Mouse (Mus musculus) spleen, embryonic (tissue): ENCODE results near the gene Xlr5a.
"Not testable (repeated sequence)": the region's sequence is repeated elsewhere in the genome, so short reads cannot be mapped to it uniquely, and the experiment has no call there.

Source experiments
- CTCF ChIA-PET: fragments of 350-600 bp; sonication (Branson Sonifier 250); formaldehyde crosslinking; loops from one replicate; lab custom pipeline; 2022; lab: Charles Lee

Gene Xlr5a

DNA sequence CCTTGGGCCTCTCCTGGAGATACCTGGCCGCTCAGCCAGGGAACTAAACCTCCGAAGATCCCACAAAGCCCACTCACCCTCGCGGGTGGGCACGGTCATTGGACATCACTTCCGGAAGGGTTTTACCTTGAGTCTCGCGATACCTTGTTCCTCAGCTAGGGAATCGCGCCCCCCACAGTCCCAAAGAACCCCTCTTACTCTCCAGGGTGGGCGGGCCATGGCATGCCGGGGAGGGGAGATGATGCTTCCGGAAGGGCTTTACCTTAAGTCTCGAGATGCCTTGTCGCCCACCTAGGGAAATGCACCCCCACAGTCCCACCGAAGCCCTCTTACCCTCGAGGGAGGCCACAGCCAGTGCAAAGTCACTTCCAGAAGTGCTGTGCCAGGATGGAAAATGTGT, at the start of gene Xlr5a, which contains the start of gene Xlr5c:
Gene Xlr5a (minus strand): TSS at position 101 of the 400 bp plus-strand sequence.
Gene Xlr5c (minus strand): TSS at position 101 of the 400 bp plus-strand sequence.
- CTCF ChIA-PET: not testable (repeated sequence)

DNA sequence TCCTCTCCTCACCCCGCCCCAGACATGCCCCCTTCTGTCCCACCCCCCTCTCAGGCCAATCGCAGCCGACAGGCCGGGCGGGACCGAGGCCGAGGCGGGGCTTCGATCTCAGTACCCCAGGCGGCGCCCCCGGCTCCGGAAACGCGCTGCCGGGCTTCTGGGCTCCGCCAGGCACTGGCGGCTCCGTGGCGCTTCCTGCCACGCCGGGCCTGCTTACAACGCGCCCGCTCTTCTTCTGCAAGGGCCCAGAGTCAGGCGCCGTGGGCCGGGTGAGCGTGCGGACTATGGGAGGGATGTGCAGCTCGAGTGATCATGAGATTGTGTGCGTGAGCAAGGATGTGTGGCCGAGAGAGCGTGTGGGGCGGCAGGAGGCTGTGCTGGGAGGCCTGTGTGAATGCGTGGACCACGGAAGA, 49.7 kb upstream of the Xlr5a start, which contains the start of gene Zfp275:
Gene Zfp275 (plus strand): TSS at position 139 of the 413 bp plus-strand sequence.
- CTCF ChIA-PET: no interaction called here

GRCm38 (mm10) chrX:73342068-73342467, 49.3 kb upstream of the Xlr5a start:
- CTCF ChIA-PET: no interaction called here

DNA sequence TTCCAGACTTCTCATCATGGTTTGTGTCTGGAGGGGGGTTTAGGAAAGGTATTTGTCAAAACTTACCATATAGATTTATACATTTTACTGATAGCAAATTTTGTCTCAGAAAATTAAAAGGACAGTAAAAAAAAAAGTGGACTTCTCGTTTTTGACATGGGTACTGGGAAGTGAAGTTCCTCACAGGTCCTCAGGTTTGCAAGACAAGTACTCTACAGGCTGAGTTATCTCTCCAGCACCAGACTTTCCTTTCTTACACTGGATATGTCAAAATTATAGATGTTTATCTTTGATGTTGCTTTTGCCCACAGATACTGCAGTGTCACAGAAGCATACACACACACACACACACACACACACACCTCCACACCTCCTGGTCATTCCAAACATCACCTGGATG, 48.7 kb upstream of the Xlr5a start:
- CTCF ChIA-PET: no interaction called here

DNA sequence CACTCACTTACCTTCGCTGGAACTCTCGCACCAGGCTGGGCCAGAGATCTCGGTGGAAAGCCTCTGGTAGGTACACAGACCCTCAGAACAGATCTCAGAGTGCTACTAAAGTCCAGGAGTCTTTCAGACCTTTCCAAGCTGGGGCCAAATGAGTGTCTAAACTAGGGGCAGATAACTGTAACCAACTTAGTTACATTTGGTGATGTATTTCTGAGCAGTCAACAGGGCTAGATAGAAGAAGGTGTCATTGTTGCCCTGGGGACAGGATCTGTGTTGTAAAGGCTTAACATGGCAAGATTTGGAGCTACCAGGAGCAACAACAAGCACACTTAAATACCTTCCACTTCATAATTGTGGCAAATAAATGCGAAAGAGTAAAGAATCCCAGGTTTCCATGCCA, 44.0 kb upstream of the Xlr5a start, which contains the start of gene Gm45015:
Gene Gm45015 (minus strand): TSS at position 101 of the 400 bp plus-strand sequence.
- CTCF ChIA-PET: no interaction called here

GRCm38 (mm10) chrX:73333548-73333947, 40.8 kb upstream of the Xlr5a start:
- CTCF ChIA-PET: no interaction called here

DNA sequence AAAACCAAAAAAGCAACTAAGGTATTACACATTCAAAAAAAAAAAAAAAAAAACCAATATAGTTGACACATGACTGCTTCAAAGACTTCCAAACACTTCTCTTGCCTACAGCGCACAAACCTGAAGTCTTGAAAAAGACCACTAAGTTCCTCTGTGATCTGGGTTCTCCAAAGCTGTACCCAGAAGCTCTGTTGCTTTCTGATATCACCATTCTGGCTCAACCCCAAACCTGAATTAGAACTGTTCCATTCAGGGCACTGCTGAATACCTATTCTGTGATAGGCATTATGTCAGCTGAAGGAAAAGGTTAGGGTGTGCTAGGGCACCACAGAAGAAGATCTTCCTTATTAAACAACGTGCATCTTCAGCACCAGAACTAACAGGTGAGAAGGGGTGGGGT, 34.4 kb upstream of the Xlr5a start:
- CTCF ChIA-PET: no interaction called here

GRCm38 (mm10) chrX:73321029-73321428, 28.3 kb upstream of the Xlr5a start:
- CTCF ChIA-PET: no interaction called here

DNA sequence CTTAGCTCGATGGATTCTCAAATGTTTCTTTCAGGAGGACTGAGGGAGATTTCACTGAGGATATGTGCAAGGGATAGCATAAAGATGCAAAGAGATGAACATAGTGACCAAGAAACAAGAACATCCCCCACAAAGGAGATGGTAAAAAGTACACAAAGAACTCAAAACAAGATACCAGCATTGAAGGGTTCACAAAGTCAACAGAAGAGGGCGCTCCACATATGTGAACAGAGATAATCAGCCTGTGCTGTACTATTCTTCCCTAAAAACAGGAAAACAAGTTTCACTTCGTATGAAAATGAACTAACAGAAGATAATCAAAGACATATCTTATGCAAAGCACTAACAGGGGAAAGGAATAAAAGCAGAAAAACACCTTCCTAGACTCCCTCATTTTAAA, 19.7 kb upstream of the Xlr5a start:
- CTCF ChIA-PET: no interaction called here

GRCm38 (mm10) chrX:73295745-73296144, 3.0 kb upstream of the Xlr5a start:
- CTCF ChIA-PET: not testable (repeated sequence)

DNA sequence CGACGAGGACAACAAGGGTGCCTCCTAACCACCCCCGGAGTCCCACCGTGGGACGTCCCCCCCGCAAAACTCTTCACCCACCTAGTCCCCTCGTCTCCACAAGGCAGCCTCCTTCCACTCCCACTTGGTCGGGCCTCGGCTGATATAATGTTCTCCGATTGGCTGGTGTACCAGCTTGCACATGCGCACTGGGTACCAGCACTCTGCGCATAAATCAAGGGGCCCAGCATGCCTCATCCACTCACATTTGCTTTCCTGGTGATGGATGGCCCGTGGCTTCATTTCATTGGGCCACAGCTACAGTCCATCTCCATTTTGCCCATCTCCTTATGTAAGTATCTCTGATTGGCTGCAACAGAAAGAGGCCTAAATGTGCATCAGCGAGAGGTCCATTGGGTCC, 27.5 kb downstream of the Xlr5a start, which contains the start of gene Xlr3c:
Gene Xlr3c (minus strand): TSS at position 121 of the 400 bp plus-strand sequence.
- CTCF ChIA-PET: not testable (repeated sequence)

DNA sequence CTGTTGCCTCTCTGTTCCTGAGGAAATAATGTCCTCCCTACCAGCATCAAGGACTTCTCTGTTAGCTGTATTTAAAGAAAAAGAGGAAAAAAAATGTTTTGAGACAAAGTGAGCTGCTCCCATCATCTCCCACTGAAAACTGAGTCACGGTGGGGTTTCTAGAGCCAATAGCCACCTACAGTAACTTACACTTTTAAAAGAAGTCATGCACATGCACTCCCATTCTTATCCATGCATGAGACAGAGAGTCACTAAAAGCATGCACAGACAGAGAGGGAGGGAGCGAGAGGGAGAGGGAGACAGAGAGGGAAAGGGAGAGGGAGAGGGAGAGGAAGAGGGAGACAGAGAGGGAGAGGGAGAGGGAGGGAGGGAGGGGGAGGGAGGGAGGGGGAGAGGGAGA, 30.3 kb downstream of the Xlr5a start:
- CTCF ChIA-PET: not testable (repeated sequence)

DNA sequence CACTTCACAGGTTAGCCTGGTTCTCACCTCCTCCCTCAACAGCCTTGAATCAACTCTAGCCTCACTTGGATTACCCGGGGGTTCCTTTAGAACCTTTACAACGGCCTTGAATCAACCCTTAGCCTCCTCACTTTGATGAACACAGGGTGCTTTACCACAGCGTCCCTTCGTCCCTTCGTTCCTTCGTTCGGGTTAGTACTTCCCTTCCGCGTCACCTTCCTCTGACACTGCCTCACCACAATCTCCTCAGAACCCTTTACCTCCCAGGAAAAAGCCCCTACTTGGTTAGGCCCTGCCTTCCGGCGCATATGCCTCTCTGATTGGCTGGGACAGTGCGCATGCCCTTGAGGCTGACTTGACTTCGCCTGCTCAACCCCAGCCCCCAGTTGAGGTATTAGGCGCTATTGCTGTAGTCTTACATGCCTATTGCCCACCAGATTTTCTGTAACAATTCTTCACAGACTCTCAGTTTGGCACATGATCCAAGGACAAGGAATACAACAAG, 49.9 kb downstream of the Xlr5a start, which contains the start of gene Xlr4c:
Gene Xlr4c (minus strand): TSS at position 310 of the 505 bp plus-strand sequence.
- CTCF ChIA-PET: not testable (repeated sequence)

DNA sequence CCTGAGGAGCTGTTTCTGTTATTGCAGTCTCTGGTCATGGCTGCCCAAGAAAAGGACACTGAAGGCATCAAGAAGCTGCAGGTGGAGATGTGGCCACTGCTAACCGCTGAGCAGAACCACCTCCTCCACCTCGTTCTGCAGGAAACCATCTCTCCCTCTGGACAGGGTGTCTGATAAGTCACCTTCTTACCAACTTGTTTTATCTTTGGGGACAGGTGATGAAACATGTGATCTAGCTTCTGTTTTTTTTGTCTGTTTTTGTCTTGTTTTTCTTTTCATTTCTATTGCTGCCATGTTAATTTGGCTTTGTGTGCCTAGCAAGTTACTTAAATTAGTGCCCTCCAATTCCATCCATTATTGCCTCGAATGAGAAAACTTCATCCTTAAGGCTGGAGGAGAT, 63.5 kb downstream of the Xlr5a start:
- CTCF ChIA-PET: no interaction called here

DNA sequence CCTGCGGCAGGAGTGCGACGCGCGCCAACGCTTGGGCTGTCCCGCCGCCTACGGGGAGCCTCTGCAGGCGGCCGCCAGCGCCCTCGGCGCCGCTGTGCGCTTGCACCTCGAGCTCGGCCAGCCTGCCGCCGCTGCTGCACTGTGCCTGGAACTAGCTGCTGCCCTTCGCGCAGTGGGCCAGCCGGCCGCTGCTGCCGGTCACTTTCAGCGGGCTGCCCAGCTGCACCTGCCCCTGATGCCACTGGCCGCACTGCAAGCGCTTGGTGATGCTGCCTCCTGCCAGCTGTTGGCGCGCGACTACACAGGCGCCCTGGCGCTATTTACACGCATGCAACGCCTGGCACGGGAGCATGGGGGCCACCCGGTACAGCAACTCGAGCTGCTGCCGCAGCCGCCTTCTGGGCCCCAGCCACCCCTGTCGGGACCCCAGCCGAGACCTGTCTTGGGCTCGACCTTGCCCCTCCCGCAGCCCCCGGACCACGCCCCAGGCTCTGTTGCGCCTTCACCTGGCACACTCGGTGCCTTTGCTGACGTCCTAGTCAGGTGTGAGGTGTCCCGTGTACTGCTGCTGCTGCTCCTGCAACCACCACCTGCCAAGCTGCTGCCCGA, 64.1 kb downstream of the Xlr5a start:
- CTCF ChIA-PET: no interaction called here

DNA sequence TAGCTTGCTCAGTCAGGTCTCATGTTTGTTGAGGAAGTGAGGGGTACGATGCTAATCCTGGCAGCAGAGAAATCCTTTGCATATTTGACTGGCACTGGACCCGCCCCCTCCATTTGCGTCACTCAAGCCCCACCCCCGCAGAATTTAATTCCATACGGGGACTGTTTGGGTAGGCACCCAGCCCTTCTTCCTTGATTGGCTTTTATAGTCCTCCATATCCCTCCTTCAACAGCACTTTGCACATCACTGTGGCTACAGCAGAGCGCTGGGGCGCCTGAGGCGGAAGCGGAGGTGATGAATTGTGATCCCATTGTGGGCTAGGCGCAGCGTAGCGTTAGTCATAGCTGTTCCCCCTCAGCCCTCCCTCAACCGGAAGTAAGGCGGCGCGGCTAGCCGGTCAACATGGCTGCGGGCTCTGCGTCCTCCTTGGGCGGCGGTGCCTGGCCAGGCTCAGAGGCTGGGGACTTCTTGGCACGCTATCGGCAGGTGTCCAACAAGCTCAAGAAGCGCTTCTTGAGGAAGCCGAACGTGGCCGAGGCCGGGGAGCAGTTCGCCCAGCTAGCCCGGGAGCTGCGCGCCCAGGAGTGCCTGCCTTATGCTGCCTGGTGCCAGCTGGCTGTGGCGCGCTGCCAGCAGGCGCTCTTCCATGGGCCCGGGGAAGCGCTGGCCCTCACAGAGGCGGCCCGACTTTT, 64.7 kb downstream of the Xlr5a start, which contains the start of gene F8a:
Gene F8a (plus strand): TSS at position 378 of the 692 bp plus-strand sequence.
- CTCF ChIA-PET: no interaction called here

GRCm38 (mm10) chrX:73225365-73225764, 67.4 kb downstream of the Xlr5a start:
- CTCF ChIA-PET: no interaction called here

DNA sequence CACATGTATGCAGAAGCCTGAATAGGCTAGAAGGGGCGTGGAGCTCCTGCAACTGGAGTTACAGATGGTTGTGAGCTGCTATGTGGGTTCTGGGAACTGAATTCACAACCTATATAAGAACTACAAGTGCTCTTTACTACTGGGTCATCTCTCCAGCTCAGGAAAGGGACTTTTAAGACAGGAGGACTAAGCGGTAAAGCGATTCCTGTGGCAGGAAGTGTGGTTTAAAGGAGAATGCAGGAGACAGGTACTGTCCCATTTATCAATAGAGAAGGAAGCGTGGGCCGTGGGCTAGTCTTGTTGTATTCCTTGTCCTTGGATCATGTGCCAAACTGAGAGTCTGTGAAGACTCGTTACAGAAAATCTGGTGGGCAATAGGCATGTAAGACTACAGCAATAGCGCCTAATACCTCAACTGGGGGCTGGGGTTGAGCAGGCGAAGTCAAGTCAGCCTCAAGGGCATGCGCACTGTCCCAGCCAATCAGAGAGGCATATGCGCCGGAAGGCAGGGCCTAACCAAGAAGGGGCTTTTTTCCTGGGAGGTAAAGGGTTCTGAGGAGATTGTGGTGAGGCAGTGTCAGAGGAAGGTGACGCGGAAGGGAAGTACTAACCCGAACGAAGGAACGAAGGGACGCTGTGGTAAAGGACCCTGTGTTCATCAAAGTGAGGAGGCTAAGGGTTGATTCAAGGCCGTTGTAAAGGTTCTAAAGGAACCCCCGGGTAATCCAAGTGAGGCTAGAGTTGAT, 78.8 kb downstream of the Xlr5a start, which contains the start of gene Xlr4b:
Gene Xlr4b (plus strand): TSS at position 515 of the 746 bp plus-strand sequence.
- CTCF ChIA-PET: not testable (repeated sequence)

- CTCF ChIA-PET: not testable (repeated sequence)
Measured at GRCm38 (mm10) chrX:73191934-73192333, 100.8 kb downstream of the Xlr5a start, which contains the start of gene Xlr3b. Gene Xlr3b, plus strand, starts transcription at chrX:73192207.

- CTCF ChIA-PET: not testable (repeated sequence)
Measured at GRCm38 (mm10) chrX:73176889-73177288, 115.9 kb downstream of the Xlr5a start, which contains the start of gene Spin2d. Gene Spin2d, minus strand, starts transcription at chrX:73176989.

DNA sequence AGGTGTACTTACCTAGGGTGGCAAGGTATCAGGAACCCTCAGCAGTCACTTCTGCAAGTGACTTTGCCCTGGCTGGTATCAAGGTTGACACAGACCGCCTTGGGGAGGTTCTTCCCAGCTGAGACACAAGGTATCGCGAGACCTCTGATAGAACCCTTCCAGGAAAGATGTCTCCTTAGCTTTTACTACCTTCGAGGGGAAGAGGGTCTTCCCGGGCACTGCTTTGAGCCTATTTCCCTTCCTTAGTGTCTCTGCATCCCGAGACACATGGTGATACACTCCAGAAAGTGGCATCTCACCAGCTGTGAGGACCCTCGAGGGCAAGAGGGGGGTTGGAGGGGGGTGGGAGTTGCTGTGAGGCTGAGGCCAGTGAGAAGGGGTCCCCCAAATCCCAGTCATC, 143.4 kb downstream of the Xlr5a start, which contains the start of gene DXBay18:
Gene DXBay18 (minus strand): TSS at position 101 of the 400 bp plus-strand sequence.
- CTCF ChIA-PET: not testable (repeated sequence)

DNA sequence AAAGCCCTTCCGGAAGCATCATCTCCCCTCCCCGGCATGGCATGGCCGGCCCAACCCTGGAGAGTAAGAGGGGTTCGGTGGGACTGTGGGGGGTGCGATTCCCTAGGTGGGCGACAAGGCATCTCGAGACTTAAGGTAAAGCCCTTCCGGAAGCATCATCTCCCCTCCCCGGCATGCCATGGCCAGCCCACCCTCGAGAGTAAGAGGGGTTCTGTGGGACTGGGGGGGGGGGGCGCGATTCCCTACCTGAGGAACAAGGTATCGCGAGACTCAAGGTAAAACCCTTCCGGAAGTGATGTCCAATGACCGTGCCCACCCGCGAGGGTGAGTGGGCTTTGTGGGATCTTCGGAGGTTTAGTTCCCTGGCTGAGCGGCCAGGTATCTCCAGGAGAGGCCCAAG, 144.3 kb downstream of the Xlr5a start, which contains the start of gene Xlr5b:
Gene Xlr5b (plus strand): TSS at position 301 of the 400 bp plus-strand sequence.
- CTCF ChIA-PET: not testable (repeated sequence)
